Mouse (Mus musculus): Measurements from ENCODE around the gene Mlh1.

GRCm38 (mm10) chr9:111302196-111302831 lies 30.7 kb upstream of the Mlh1 start:
- TF ChIP-seq ZNF384 (IDR thresholded peaks at IDR 0.05; ENCODE audit: low read depth, low read length) (no peak), MAFK (IDR thresholded peaks at IDR 0.05; ENCODE audit: insufficient read depth, low read depth, low read length) (no peak), CHD2 (IDR thresholded peaks at IDR 0.05; ENCODE audit: low read depth, low read length) (no peak), ZC3H11A (IDR thresholded peaks at IDR 0.05; ENCODE audit: borderline replicate concordance, low read depth, low read length) (no peak)
